Mouse (Mus musculus) thymus, postnatal 10 days (tissue): Measurements from ENCODE around the gene N4bp2l2.

Experiments used
- DNase-seq, 2 experiments: peaks; one replicate each; pipeline ENCODE4 v3.0.0; 2021; ENCODE audit warnings: low spot score in 2 of 2

The N4bp2l2 gene

GRCm38 (mm10) chr5:150598202-150599119 lies 67.5 kb downstream of the N4bp2l2 start:
- DNase-seq: peak in 1 of 2 experiments; percentile 9

DNA sequence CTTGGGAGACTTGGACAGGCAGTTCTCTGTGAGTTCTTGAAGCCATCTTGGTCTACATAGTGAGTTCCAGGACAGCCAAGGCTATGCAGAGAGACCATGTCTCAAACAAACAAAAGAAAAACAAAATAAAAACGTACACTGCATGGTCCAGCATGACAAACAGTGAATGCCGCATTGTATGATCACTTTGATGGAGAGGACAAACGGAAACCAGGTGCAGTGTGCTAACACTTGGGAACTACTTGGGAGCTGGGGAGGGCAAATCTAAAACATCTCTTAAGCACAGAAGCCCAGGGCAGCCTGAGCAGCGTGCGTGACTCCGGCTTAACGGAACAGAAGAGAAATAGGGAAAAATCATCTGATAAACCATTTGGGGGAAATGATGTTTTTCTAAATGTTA lies 68.9 kb downstream of the N4bp2l2 start, which contains the start of gene N4bp2l1:
Gene N4bp2l1, minus strand, starts transcription at position 101 of the 400 bp plus-strand sequence.
- DNase-seq: no peak

- DNase-seq: no peak
Observed at GRCm38 (mm10) chr5:150595366-150596016, 70.5 kb downstream of the N4bp2l2 start.

GRCm38 (mm10) chr5:150594649-150595339 lies 71.2 kb downstream of the N4bp2l2 start:
- no peak for DNase-seq

- DNase-seq: peak; percentile 52 to 55
Observed at GRCm38 (mm10) chr5:150593756-150594648, 72.0 kb downstream of the N4bp2l2 start.

DNA sequence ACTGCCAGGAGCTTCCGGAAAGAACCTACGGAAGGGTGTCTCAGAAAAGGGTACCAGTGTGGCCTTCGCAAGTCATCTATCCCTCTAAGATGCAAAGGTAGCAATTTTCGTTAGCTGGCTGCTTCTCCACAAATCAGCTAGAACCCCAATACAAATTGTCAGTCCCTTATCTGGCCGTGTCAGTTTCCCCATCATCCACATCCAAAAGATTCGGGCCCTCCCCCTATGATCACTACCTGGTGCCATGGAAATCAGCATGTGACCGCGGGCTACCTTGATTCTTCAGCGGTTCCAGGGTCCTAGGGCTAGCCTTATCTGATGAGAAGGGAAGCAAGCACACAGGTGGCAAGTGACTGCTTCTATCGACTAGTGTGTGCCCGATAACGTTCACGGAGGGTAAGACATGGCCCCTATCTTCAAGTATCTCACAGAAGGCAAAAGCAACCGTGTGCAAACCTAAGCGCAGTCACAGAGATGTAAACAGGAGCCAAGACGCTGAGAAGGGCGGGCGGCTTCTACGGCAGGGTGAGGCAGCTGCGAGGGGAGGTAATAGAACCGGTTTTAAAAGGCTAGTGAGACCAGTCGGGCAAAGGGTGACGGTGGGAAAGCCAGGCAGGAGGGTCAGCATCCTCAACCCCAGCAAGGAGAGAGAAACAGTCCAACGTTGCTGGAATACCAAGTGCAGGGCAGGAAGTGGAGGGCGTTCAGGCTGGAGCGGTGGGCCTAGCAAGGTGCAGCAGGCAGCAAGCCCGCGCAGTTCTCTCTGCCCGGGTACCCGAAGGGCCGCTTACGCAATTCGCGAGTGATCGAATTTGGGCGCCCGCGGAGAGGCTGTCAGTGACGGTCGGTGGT lies 72.9 kb downstream of the N4bp2l2 start:
- DNase-seq: peak in 1 of 2 experiments; percentile 60

GRCm38 (mm10) chr5:150592186-150592903 lies 73.6 kb downstream of the N4bp2l2 start:
- no peak for DNase-seq

- no peak for DNase-seq
Observed at GRCm38 (mm10) chr5:150589945-150590344, 76.0 kb downstream of the N4bp2l2 start.

DNA sequence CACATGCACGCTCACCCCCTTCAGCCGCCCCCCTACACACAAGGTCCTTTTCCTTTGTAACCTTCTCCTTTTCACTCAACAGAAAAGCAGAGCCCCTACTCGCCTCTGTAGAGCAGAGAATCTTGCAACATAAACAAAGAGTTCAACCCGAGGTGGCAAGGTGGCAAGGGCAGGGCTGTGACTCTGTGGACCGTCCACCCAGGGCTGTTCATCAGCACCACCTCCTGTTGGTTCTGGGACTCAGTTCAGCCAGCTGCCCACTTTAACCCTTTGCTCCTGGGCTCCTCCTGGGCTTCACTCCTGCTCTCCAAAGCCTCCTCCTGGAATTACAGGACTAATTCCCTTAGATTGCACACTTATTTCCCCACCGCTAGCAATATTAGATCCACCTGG lies 81.7 kb downstream of the N4bp2l2 start:
- no peak for DNase-seq

- no peak for DNase-seq
Observed at GRCm38 (mm10) chr5:150583622-150584336, 82.2 kb downstream of the N4bp2l2 start.

DNA sequence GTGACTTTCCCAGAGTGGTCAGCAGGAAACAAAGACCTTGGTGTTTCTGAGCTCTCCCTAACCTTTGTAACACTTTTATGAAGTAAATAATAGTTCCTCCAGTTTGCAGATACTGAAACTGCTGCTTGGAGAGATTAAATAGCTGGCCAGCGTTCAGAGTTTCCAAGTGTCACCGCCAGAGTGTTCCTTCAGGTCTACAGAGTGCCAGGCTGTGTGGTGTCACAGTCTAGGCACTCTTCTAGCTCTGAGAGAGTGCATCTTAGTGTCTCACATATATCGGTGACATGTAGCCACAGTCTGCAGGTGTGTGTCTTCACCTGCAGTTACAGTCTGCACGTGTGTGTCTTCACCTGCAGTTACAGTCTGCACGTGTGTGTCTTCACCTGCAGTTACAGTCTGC lies 82.8 kb downstream of the N4bp2l2 start:
- DNase-seq: no peak

GRCm38 (mm10) chr5:150581180-150581579 lies 84.8 kb downstream of the N4bp2l2 start:
- DNase-seq: no peak

- no peak for DNase-seq
Observed at GRCm38 (mm10) chr5:150578613-150579171, 87.3 kb downstream of the N4bp2l2 start.

- no peak for DNase-seq
Observed at GRCm38 (mm10) chr5:150576832-150577231, 89.2 kb downstream of the N4bp2l2 start.

- DNase-seq: no peak
Observed at GRCm38 (mm10) chr5:150574885-150575284, 91.1 kb downstream of the N4bp2l2 start.

GRCm38 (mm10) chr5:150574403-150574802 lies 91.6 kb downstream of the N4bp2l2 start:
- no peak for DNase-seq

DNA sequence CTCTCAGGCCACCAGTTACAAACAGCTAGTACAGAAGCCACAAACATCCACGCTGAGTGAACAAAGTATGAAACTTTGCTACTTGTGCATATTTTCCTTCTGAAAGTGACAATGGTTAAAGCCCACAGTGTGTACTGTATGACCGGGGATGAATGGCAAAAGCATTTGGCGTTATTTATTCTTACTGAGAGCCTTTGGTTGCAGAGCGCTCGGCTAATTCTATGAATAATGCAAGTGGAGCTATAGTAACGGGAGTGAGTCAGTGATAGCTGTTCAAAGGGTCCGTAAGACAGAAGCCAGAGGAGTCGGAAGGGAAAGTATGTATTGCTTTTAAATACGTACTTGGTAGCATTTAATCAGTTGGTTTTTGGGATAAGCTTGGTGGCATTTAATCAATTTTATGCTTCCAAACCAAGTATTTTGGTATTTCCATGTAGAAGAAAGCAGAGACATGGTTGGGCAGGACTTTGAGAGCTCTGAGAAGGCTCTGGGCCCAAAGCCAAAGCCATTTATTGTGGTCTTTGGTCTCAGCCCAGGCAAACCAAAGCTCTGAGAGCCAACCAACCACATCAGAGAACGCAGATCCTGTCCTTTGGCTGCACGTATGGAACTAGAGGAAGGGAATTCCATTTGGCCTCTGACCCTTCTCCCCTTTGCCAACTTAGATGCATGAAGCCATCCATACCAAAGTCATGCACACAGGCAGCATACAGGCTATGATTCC lies 95.3 kb downstream of the N4bp2l2 start:
- DNase-seq: no peak

DNA sequence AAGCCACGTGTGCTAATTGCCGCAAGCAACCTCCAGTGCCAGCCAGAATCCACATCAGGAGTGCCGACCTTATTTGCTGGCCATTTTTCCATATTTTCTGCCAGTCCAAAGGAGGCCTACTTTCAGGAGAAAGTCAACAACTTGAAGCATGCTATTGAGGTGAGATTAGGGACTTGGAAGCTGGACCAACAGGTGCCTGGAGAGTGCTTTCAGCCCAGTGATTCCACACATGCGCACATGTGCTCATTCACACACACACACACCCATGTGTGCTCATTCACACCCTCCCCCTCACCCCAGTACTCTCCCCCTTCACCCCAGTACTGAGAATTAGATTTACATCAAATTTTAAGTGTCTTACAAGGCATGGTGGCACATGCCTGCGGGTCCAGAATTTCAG lies 99.0 kb downstream of the N4bp2l2 start:
- no peak for DNase-seq
